Mouse (Mus musculus): Measurements from ENCODE around the gene Eef1g. TPM values are rescaled to one million over a fixed set of nuclear protein-coding genes. Genes with fewer than 3 reads are reported as not detected.
"Not testable (repeated sequence)": the region's sequence is repeated elsewhere in the genome, so short reads cannot be mapped to it uniquely, and the experiment has no call there.

The Eef1g gene
- polyA plus RNA-seq, 1 experiment from 2014 or later = 153 TPM

GRCm38 (mm10) chr19:8967373-8967743, 517 bp downstream of the Eef1g start:
- no peaks in the 10 kb centered on the region for H3K9me3 ChIP-seq (ENCODE audit: low read length)
- 0 out of 2 replicates have a peak, but pooled peaks cover 4% of the 10 kb centered on the region for H3K4me1 ChIP-seq (ENCODE audit: insufficient read depth, low read depth, low read length)
- peak overlapping the region; percentile 83 for H3K9ac ChIP-seq (replicated peaks; ENCODE audit: low read depth)
- DNase-seq (ENCODE audit: low spot score) (no peak), ATAC-seq (no peak)
- peak overlapping the region; percentile 72 for H3K27ac ChIP-seq (ENCODE audit: low read length)
- TF ChIP-seq CTCF (IDR thresholded peaks at IDR 0.05) (no peak), EP300 (IDR thresholded peaks at IDR 0.05) (no peak)
- peak overlapping the region; percentile 64 for H3K4me3 ChIP-seq (ENCODE audit: low read depth, low read length)
- no peaks in the 10 kb centered on the region for H3K27me3 ChIP-seq (replicated peaks; ENCODE audit: insufficient read depth, low read length)
- H3K4me2 ChIP-seq (replicated peaks; ENCODE audit: low read depth, low read length) = peak overlapping the region; percentile 82
- H3K36me3 ChIP-seq (ENCODE audit: insufficient read depth, low read length) = peaks cover 37% of the 10 kb centered on the region
- WGBS = under 1% methylated on average over 8 of the region's 8 CpGs

GRCm38 (mm10) chr19:8967893-8968292, 1.1 kb downstream of the Eef1g start:
- H3K4me3 ChIP-seq (ENCODE audit: low read depth, low read length) = peak overlapping the region; percentile 64
- H3K27ac ChIP-seq (ENCODE audit: low read length) = peak overlapping the region; percentile 72; the same call in 1 of the 2 replicates
- H3K27me3 ChIP-seq (replicated peaks; ENCODE audit: insufficient read depth, low read length) = no peaks in the 10 kb centered on the region
- peak overlapping the region; percentile 83 for H3K9ac ChIP-seq (replicated peaks; ENCODE audit: low read depth)
- H3K36me3 ChIP-seq (ENCODE audit: insufficient read depth, low read length) = peaks cover 40% of the 10 kb centered on the region
- DNase-seq (ENCODE audit: low spot score) (peak; percentile 16), ATAC-seq (no peak)
- 0 out of 2 replicates have a peak, but pooled peaks cover 4% of the 10 kb centered on the region for H3K4me1 ChIP-seq (ENCODE audit: insufficient read depth, low read depth, low read length)
- H3K4me2 ChIP-seq (replicated peaks; ENCODE audit: low read depth, low read length) = peak overlapping the region; percentile 82
- whole genome bisulfite sequencing = 1% methylated on average over 9 of the region's 9 CpGs
- no peak for TF ChIP-seq CTCF (IDR thresholded peaks at IDR 0.05)
- TF ChIP-seq EP300 (IDR thresholded peaks at IDR 0.05) = no peak
- H3K9me3 ChIP-seq (ENCODE audit: low read length) = no peaks in the 10 kb centered on the region

GRCm38 (mm10) chr19:8972491-8972890, 5.7 kb downstream of the Eef1g start:
- WGBS = 70% methylated on average over 8 of the region's 8 CpGs
- H3K4me1 ChIP-seq (ENCODE audit: insufficient read depth, low read depth, low read length); DNase-seq (ENCODE audit: low spot score); H3K27me3 ChIP-seq (replicated peaks; ENCODE audit: insufficient read depth, low read length); H3K9me3 ChIP-seq (ENCODE audit: low read length); H3K9ac ChIP-seq (replicated peaks; ENCODE audit: low read depth); H3K27ac ChIP-seq (ENCODE audit: low read length); H3K4me3 ChIP-seq (ENCODE audit: low read depth, low read length); H3K4me2 ChIP-seq (replicated peaks; ENCODE audit: low read depth, low read length); ATAC-seq: not testable (repeated sequence)
- H3K36me3 ChIP-seq (ENCODE audit: insufficient read depth, low read length) = peaks cover 45% of the 10 kb centered on the region

- WGBS = 73% methylated on average over 1 of the region's 1 CpGs
- peak; percentile 4 for DNase-seq (ENCODE audit: low spot score)
These were observed 7.8 kb downstream of the Eef1g start for GRCm38 (mm10) chr19:8974638-8975037.

GRCm38 (mm10) chr19:8975491-8975890, 8.7 kb downstream of the Eef1g start:
- DNase-seq (ENCODE audit: low spot score) = no peak
- no peak for ATAC-seq
- H3K36me3 ChIP-seq (ENCODE audit: insufficient read depth, low read length) = peaks cover 41% of the 10 kb centered on the region
- no peaks in the 10 kb centered on the region for H3K4me1 ChIP-seq (ENCODE audit: insufficient read depth, low read depth, low read length)
- WGBS = 92% methylated on average over 2 of the region's 2 CpGs
- TF ChIP-seq EP300 (IDR thresholded peaks at IDR 0.05) = no peak
- TF ChIP-seq CTCF (IDR thresholded peaks at IDR 0.05) = no peak
- H3K4me3 ChIP-seq (ENCODE audit: low read depth, low read length) = no peak overlapping the region
- no peak overlapping the region for H3K27ac ChIP-seq (ENCODE audit: low read length)
- no peak overlapping the region for H3K9ac ChIP-seq (replicated peaks; ENCODE audit: low read depth)
- no peaks in the 10 kb centered on the region for H3K9me3 ChIP-seq (ENCODE audit: low read length)
- H3K4me2 ChIP-seq (replicated peaks; ENCODE audit: low read depth, low read length) = no peak overlapping the region
- no peaks in the 10 kb centered on the region for H3K27me3 ChIP-seq (replicated peaks; ENCODE audit: insufficient read depth, low read length)

More at GRCm38 (mm10) chr19:8974638-8975037, 7.8 kb downstream of the Eef1g start:
- no peak for ATAC-seq
- no peak overlapping the region for H3K4me3 ChIP-seq (ENCODE audit: low read depth, low read length)
- no peaks in the 10 kb centered on the region for H3K4me1 ChIP-seq (ENCODE audit: insufficient read depth, low read depth, low read length)
- H3K27me3 ChIP-seq (replicated peaks; ENCODE audit: insufficient read depth, low read length) = no peaks in the 10 kb centered on the region
- H3K9ac ChIP-seq (replicated peaks; ENCODE audit: low read depth) = no peak overlapping the region
- H3K9me3 ChIP-seq (ENCODE audit: low read length) = no peaks in the 10 kb centered on the region
- H3K4me2 ChIP-seq (replicated peaks; ENCODE audit: low read depth, low read length) = no peak overlapping the region
- TF ChIP-seq CTCF (IDR thresholded peaks at IDR 0.05) (peak; percentile 16; the same call in 1 of the 2 replicates), EP300 (IDR thresholded peaks at IDR 0.05) (no peak)
- H3K36me3 ChIP-seq (ENCODE audit: insufficient read depth, low read length) = peaks cover 49% of the 10 kb centered on the region
- no peak overlapping the region for H3K27ac ChIP-seq (ENCODE audit: low read length)

- Histone ChIP-seq H3K9me3 (ENCODE audit: low read length) (no peaks in the 10 kb centered on the region), H3K4me1 (ENCODE audit: insufficient read depth, low read depth, low read length) (no peaks in the 10 kb centered on the region; the same call in 1 of the 2 replicates), H3K27ac (ENCODE audit: low read length) (no peak overlapping the region), H3K9ac (replicated peaks; ENCODE audit: low read depth) (no peak overlapping the region), H3K27me3 (replicated peaks; ENCODE audit: insufficient read depth, low read length) (no peaks in the 10 kb centered on the region), H3K36me3 (ENCODE audit: insufficient read depth, low read length) (peaks cover 33% of the 10 kb centered on the region), H3K4me3 (ENCODE audit: low read depth, low read length) (no peak overlapping the region), H3K4me2 (replicated peaks; ENCODE audit: low read depth, low read length) (no peak overlapping the region)
- ATAC-seq = peak; percentile 91
- TF ChIP-seq CTCF (IDR thresholded peaks at IDR 0.05) (peak; percentile 89), EP300 (IDR thresholded peaks at IDR 0.05) (peak; percentile 37; the same call in 1 of the 2 replicates)
- WGBS = 39% methylated on average over 3 of the region's 3 CpGs
- peak; percentile 92 for DNase-seq (ENCODE audit: low spot score)
These were observed 9.7 kb downstream of the Eef1g start for GRCm38 (mm10) chr19:8976535-8976934.

GRCm38 (mm10) chr19:8980771-8981170, 13.9 kb downstream of the Eef1g start:
- ATAC-seq (no peak), DNase-seq (ENCODE audit: low spot score) (no peak)
- Histone ChIP-seq H3K9me3 (ENCODE audit: low read length) (no peaks in the 10 kb centered on the region), H3K4me2 (replicated peaks; ENCODE audit: low read depth, low read length) (no peak overlapping the region), H3K4me1 (ENCODE audit: insufficient read depth, low read depth, low read length) (peaks cover 36% of the 10 kb centered on the region), H3K4me3 (ENCODE audit: low read depth, low read length) (no peak overlapping the region), H3K27ac (ENCODE audit: low read length) (0 out of 2 replicates have a peak overlapping the region, but pooled peaks have one; percentile 81), H3K27me3 (replicated peaks; ENCODE audit: insufficient read depth, low read length) (no peaks in the 10 kb centered on the region), H3K9ac (replicated peaks; ENCODE audit: low read depth) (no peak overlapping the region), H3K36me3 (ENCODE audit: insufficient read depth, low read length) (peaks cover 4% of the 10 kb centered on the region; the same call in 1 of the 2 replicates)
- no peak for TF ChIP-seq EP300 (IDR thresholded peaks at IDR 0.05)
- TF ChIP-seq CTCF (IDR thresholded peaks at IDR 0.05) = no peak
- whole genome bisulfite sequencing = 57% methylated on average over 5 of the region's 5 CpGs

Measured in lung, postnatal 0 days (tissue).